Mouse (Mus musculus): ENCODE measurements around the gene Tmed4. TPM values are rescaled to one million over a fixed set of nuclear protein-coding genes. Genes with fewer than 3 reads are reported as not detected.
A peak's percentile ranks its signal among the peaks of the same experiment; 100 is the strongest.

The Tmed4 gene
- polyA plus RNA-seq, 1 experiment from 2014 or later: 109 TPM

- ATAC-seq (ENCODE audit: low read depth) (no peak), DNase-seq (ENCODE audit: low spot score) (no peak)
- Histone ChIP-seq H3K27ac (replicated peaks; ENCODE audit: low read depth, low read length) (no peak overlapping the region), H3K27me3 (replicated peaks; ENCODE audit: control insufficient read depth, insufficient read depth, low read length) (no peaks in the 10 kb centered on the region), H3K9me3 (ENCODE audit: control insufficient read depth, low read length) (no peaks in the 10 kb centered on the region), H3K4me1 (ENCODE audit: control insufficient read depth, insufficient read depth, low read length) (no peaks in the 10 kb centered on the region), H3K4me2 (ENCODE audit: low read depth, low read length) (no peak overlapping the region), H3K4me3 (ENCODE audit: low read depth, low read length) (no peak overlapping the region), H3K36me3 (ENCODE audit: control insufficient read depth, insufficient read depth, low read length) (peaks cover 66% of the 10 kb centered on the region), H3K9ac (ENCODE audit: low read depth, low read length) (no peak overlapping the region)
- 84% methylated on average over 2 of the region's 2 CpGs for WGBS
These were observed 28.1 kb upstream of the Tmed4 start for GRCm38 (mm10) chr11:6302793-6303192.

GRCm38 (mm10) chr11:6299435-6299834 is 24.8 kb upstream of the Tmed4 start:
- no peaks in the 10 kb centered on the region for H3K9me3 ChIP-seq (ENCODE audit: control insufficient read depth, low read length)
- no peak for ATAC-seq (ENCODE audit: low read depth)
- H3K36me3 ChIP-seq (ENCODE audit: control insufficient read depth, insufficient read depth, low read length): peaks cover 68% of the 10 kb centered on the region
- H3K4me1 ChIP-seq (ENCODE audit: control insufficient read depth, insufficient read depth, low read length): no peaks in the 10 kb centered on the region
- H3K4me3 ChIP-seq (ENCODE audit: low read depth, low read length): no peak overlapping the region
- DNase-seq (ENCODE audit: low spot score): no peak
- H3K4me2 ChIP-seq (ENCODE audit: low read depth, low read length): no peak overlapping the region
- no peak overlapping the region for H3K27ac ChIP-seq (replicated peaks; ENCODE audit: low read depth, low read length)
- H3K27me3 ChIP-seq (replicated peaks; ENCODE audit: control insufficient read depth, insufficient read depth, low read length): no peaks in the 10 kb centered on the region
- 84% methylated on average over 2 of the region's 2 CpGs for WGBS
- no peak overlapping the region for H3K9ac ChIP-seq (ENCODE audit: low read depth, low read length)

GRCm38 (mm10) chr11:6296077-6296476 is 21.4 kb upstream of the Tmed4 start:
- H3K4me3 ChIP-seq (ENCODE audit: low read depth, low read length): no peak overlapping the region
- peaks cover 4% of the 10 kb centered on the region; the same call in 1 of the 2 replicates for H3K4me1 ChIP-seq (ENCODE audit: control insufficient read depth, insufficient read depth, low read length)
- no peak for ATAC-seq (ENCODE audit: low read depth)
- H3K9me3 ChIP-seq (ENCODE audit: control insufficient read depth, low read length): no peaks in the 10 kb centered on the region
- no peaks in the 10 kb centered on the region for H3K27me3 ChIP-seq (replicated peaks; ENCODE audit: control insufficient read depth, insufficient read depth, low read length)
- H3K27ac ChIP-seq (replicated peaks; ENCODE audit: low read depth, low read length): no peak overlapping the region
- no peak overlapping the region for H3K4me2 ChIP-seq (ENCODE audit: low read depth, low read length)
- peaks cover 43% of the 10 kb centered on the region for H3K36me3 ChIP-seq (ENCODE audit: control insufficient read depth, insufficient read depth, low read length)
- no peak overlapping the region for H3K9ac ChIP-seq (ENCODE audit: low read depth, low read length)
- DNase-seq (ENCODE audit: low spot score): no peak

GRCm38 (mm10) chr11:6294632-6295031 is 20.0 kb upstream of the Tmed4 start:
- WGBS: 93% methylated on average over 4 of the region's 4 CpGs

GRCm38 (mm10) chr11:6293601-6294000 is 18.9 kb upstream of the Tmed4 start:
- Histone ChIP-seq H3K27me3 (replicated peaks; ENCODE audit: control insufficient read depth, insufficient read depth, low read length) (no peaks in the 10 kb centered on the region), H3K27ac (replicated peaks; ENCODE audit: low read depth, low read length) (no peak overlapping the region), H3K4me1 (ENCODE audit: control insufficient read depth, insufficient read depth, low read length) (peaks cover 4% of the 10 kb centered on the region; the same call in 1 of the 2 replicates), H3K9me3 (ENCODE audit: control insufficient read depth, low read length) (no peaks in the 10 kb centered on the region), H3K36me3 (ENCODE audit: control insufficient read depth, insufficient read depth, low read length) (peaks cover 19% of the 10 kb centered on the region), H3K4me3 (ENCODE audit: low read depth, low read length) (no peak overlapping the region), H3K4me2 (ENCODE audit: low read depth, low read length) (no peak overlapping the region), H3K9ac (ENCODE audit: low read depth, low read length) (no peak overlapping the region)
- ATAC-seq (ENCODE audit: low read depth): no peak
- WGBS: 89% methylated on average over 2 of the region's 2 CpGs
- no peak for DNase-seq (ENCODE audit: low spot score)

More at GRCm38 (mm10) chr11:6294632-6295031, 20.0 kb upstream of the Tmed4 start:
- ATAC-seq (ENCODE audit: low read depth): no peak
- Histone ChIP-seq H3K9ac (ENCODE audit: low read depth, low read length) (no peak overlapping the region), H3K4me1 (ENCODE audit: control insufficient read depth, insufficient read depth, low read length) (peaks cover 4% of the 10 kb centered on the region; the same call in 1 of the 2 replicates), H3K4me2 (ENCODE audit: low read depth, low read length) (no peak overlapping the region), H3K36me3 (ENCODE audit: control insufficient read depth, insufficient read depth, low read length) (peaks cover 29% of the 10 kb centered on the region), H3K27ac (replicated peaks; ENCODE audit: low read depth, low read length) (no peak overlapping the region), H3K4me3 (ENCODE audit: low read depth, low read length) (no peak overlapping the region), H3K27me3 (replicated peaks; ENCODE audit: control insufficient read depth, insufficient read depth, low read length) (no peaks in the 10 kb centered on the region), H3K9me3 (ENCODE audit: control insufficient read depth, low read length) (no peaks in the 10 kb centered on the region)
- DNase-seq (ENCODE audit: low spot score): no peak

- H3K27ac ChIP-seq (replicated peaks; ENCODE audit: low read depth, low read length): peak overlapping the region; percentile 91; the same call in 1 of the 2 replicates
- DNase-seq (ENCODE audit: low spot score) (no peak), ATAC-seq (ENCODE audit: low read depth) (no peak)
- peaks cover 13% of the 10 kb centered on the region for H3K36me3 ChIP-seq (ENCODE audit: control insufficient read depth, insufficient read depth, low read length)
- no peaks in the 10 kb centered on the region for H3K27me3 ChIP-seq (replicated peaks; ENCODE audit: control insufficient read depth, insufficient read depth, low read length)
- no peaks in the 10 kb centered on the region for H3K9me3 ChIP-seq (ENCODE audit: control insufficient read depth, low read length)
- no peak overlapping the region for H3K9ac ChIP-seq (ENCODE audit: low read depth, low read length)
- H3K4me1 ChIP-seq (ENCODE audit: control insufficient read depth, insufficient read depth, low read length): peaks cover 4% of the 10 kb centered on the region; the same call in 1 of the 2 replicates
- WGBS: 90% methylated on average over 4 of the region's 4 CpGs
- H3K4me3 ChIP-seq (ENCODE audit: low read depth, low read length): peak overlapping the region; percentile 86
- peak overlapping the region; percentile 80 for H3K4me2 ChIP-seq (ENCODE audit: low read depth, low read length)
These were observed 18.3 kb upstream of the Tmed4 start for GRCm38 (mm10) chr11:6292988-6293349.

- 17% methylated on average over 33 of the region's 33 CpGs for WGBS
- DNase-seq (ENCODE audit: low spot score) (peak; percentile 88), ATAC-seq (ENCODE audit: low read depth) (peak; percentile 51)
- H3K27ac ChIP-seq (replicated peaks; ENCODE audit: low read depth, low read length): peak overlapping the region; percentile 91; the same call in 1 of the 2 replicates
- H3K9me3 ChIP-seq (ENCODE audit: control insufficient read depth, low read length): no peaks in the 10 kb centered on the region
- H3K9ac ChIP-seq (ENCODE audit: low read depth, low read length): peak overlapping the region; percentile 81
- peaks cover 4% of the 10 kb centered on the region; the same call in 1 of the 2 replicates for H3K4me1 ChIP-seq (ENCODE audit: control insufficient read depth, insufficient read depth, low read length)
- H3K4me3 ChIP-seq (ENCODE audit: low read depth, low read length): peak overlapping the region; percentile 86
- peaks cover 6% of the 10 kb centered on the region for H3K36me3 ChIP-seq (ENCODE audit: control insufficient read depth, insufficient read depth, low read length)
- H3K27me3 ChIP-seq (replicated peaks; ENCODE audit: control insufficient read depth, insufficient read depth, low read length): no peaks in the 10 kb centered on the region
- peak overlapping the region; percentile 80 for H3K4me2 ChIP-seq (ENCODE audit: low read depth, low read length)
These were observed 17.7 kb upstream of the Tmed4 start for GRCm38 (mm10) chr11:6292116-6292987.

- no peaks in the 10 kb centered on the region for H3K36me3 ChIP-seq (ENCODE audit: control insufficient read depth, insufficient read depth, low read length)
- peak within 1 kb of the TSS; percentile 80 for H3K4me2 ChIP-seq (ENCODE audit: low read depth, low read length)
- 0% methylated on average over 34 of the region's 77 CpGs for WGBS
- peaks cover 4% of the 10 kb centered on the region; the same call in 1 of the 2 replicates for H3K4me1 ChIP-seq (ENCODE audit: control insufficient read depth, insufficient read depth, low read length)
- H3K9me3 ChIP-seq (ENCODE audit: control insufficient read depth, low read length): no peaks in the 10 kb centered on the region
- H3K27ac ChIP-seq (replicated peaks; ENCODE audit: low read depth, low read length): peak within 1 kb of the TSS; percentile 91
- ATAC-seq (ENCODE audit: low read depth): peak; percentile 98
- H3K9ac ChIP-seq (ENCODE audit: low read depth, low read length): peak within 1 kb of the TSS; percentile 81
- H3K27me3 ChIP-seq (replicated peaks; ENCODE audit: control insufficient read depth, insufficient read depth, low read length): no peaks in the 10 kb centered on the region
- DNase-seq (ENCODE audit: low spot score): peak; percentile 99
- peak within 1 kb of the TSS; percentile 86 for H3K4me3 ChIP-seq (ENCODE audit: low read depth, low read length)
These were observed 16.9 kb upstream of the Tmed4 start, which contains the start of gene Ogdh for GRCm38 (mm10) chr11:6291401-6292115. Ogdh (plus strand) TSS chr11:6291633.
